In genomic region chr2:59467976-59468375, GRCm38 (mm10) we compare ENCODE assay signal across 19 mouse cellular contexts. TPM values are rescaled to one million over a fixed set of nuclear protein-coding genes. Genes with fewer than 3 reads are reported as not detected.
"Had no signal": no experiment of that assay in that cellular context is flagged by ENCODE, and none has a peak within 500 bp of the region (broad histone marks: within the 10 kb centered on the region; RNA-seq: fewer than 3 reads in every experiment).

No protein-coding gene starts in this region.

- DNase-seq: kidney, adult 11 months; kidney, adult 9 months; kidney, postnatal 10 days; kidney, postnatal 4 days; left cerebral cortex, postnatal 4 days; lung, adult 2 months; lung, postnatal 36 days; retina, postnatal 1 day; right cerebral cortex, postnatal 14 days had no signal

- H3K27me3 ChIP-seq: limb, embryonic 13.5 days; liver, embryonic 15.5 days; midbrain, embryonic 13.5 days; neural tube, embryonic 12.5 days had no signal

- H3K27ac ChIP-seq: limb, embryonic 13.5 days; liver, embryonic 15.5 days; midbrain, embryonic 13.5 days; neural tube, embryonic 12.5 days; stomach, postnatal 0 days had no signal

- H3K36me3 ChIP-seq: limb, embryonic 13.5 days; liver, embryonic 15.5 days; midbrain, embryonic 13.5 days; neural tube, embryonic 12.5 days had no signal

- ATAC-seq: lung, postnatal 0 days; midbrain, embryonic 13.5 days had no signal

- H3K9me3 ChIP-seq: limb, embryonic 13.5 days; liver, embryonic 15.5 days; midbrain, embryonic 13.5 days; neural tube, embryonic 12.5 days had no signal

- H3K9ac ChIP-seq: limb, embryonic 13.5 days; liver, embryonic 15.5 days; midbrain, embryonic 13.5 days; neural tube, embryonic 12.5 days had no signal

- H3K4me1 ChIP-seq: liver, embryonic 15.5 days; neural tube, embryonic 12.5 days had no signal

- H3K4me2 ChIP-seq: limb, embryonic 13.5 days; liver, embryonic 15.5 days; midbrain, embryonic 13.5 days; neural tube, embryonic 12.5 days had no signal

- H3K4me3 ChIP-seq: layer of hippocampus, adult 2 months; limb, embryonic 13.5 days; liver, embryonic 15.5 days; midbrain, embryonic 13.5 days; myocyte; neural tube, embryonic 12.5 days had no signal

RNA-seq across cellular contexts. Expression of gene Dapl1, which starts 16.5 kb away (rescaled TPM):
- total RNA-seq: layer of hippocampus, adult 2 months; liver, adult 2 months; megakaryocyte progenitor cell, adult 5-6 weeks had no signal
- polyA plus RNA-seq: liver, adult 2 months; liver, embryonic 15.5 days; myocyte; neural tube, embryonic 12.5 days had no signal
